Mouse (Mus musculus) intestine, embryonic 16.5 days (tissue): ENCODE data around the gene Oas1e. TPM values are rescaled to one million over a fixed set of nuclear protein-coding genes. Genes with fewer than 3 reads are reported as not detected.

Experiments used
- ATAC-seq: fragments of 200-750 bp; cut with Nextera tagmentation; 2 replicates; pipeline ENCODE4 v1.8.0; 2017; ENCODE audit warnings: moderate TSS enrichment, moderate library complexity
- H3K27ac ChIP-seq: fragments of 300-500 bp; sonication (generic); 2 replicates; pipeline ENCODE4 v1.5.1; 2014; ENCODE audit warnings: mild to moderate bottlenecking, low read length
- H3K27me3 ChIP-seq: fragments of 300-500 bp; sonication (generic); replicated peaks from 2 replicates; pipeline ENCODE4 v1.6.1; 2014; ENCODE audit warnings: low read length, control low read depth, mixed read lengths; ENCODE audit not compliant: control insufficient read depth, insufficient read depth
- H3K36me3 ChIP-seq: fragments of 300-500 bp; sonication (generic); 2 replicates; pipeline ENCODE4 v1.6.1; 2014; ENCODE audit warnings: low read length, control low read depth; ENCODE audit not compliant: control insufficient read depth, insufficient read depth
- H3K4me1 ChIP-seq: fragments of 300-500 bp; sonication (generic); 2 replicates; pipeline ENCODE4 v1.6.1; 2014; ENCODE audit warnings: low read length, control low read depth, mixed read lengths; ENCODE audit not compliant: control insufficient read depth, insufficient read depth
- H3K4me2 ChIP-seq: fragments of 300-500 bp; sonication (generic); 2 replicates; pipeline ENCODE4 v1.6.1; 2014; ENCODE audit warnings: low read depth, low read length, control low read depth
- H3K4me3 ChIP-seq: fragments of 300-500 bp; sonication (generic); 2 replicates; pipeline ENCODE4 v1.5.1; 2014; ENCODE audit warnings: mild to moderate bottlenecking, low read length
- H3K9ac ChIP-seq: fragments of 300-500 bp; sonication (generic); 2 replicates; pipeline ENCODE4 v1.6.1; 2014; ENCODE audit warnings: low read depth, low read length
- H3K9me3 ChIP-seq: fragments of 300-500 bp; sonication (generic); 2 replicates; pipeline ENCODE4 v1.6.1; 2016; ENCODE audit warnings: low read length, control low read depth; ENCODE audit not compliant: control insufficient read depth
- WGBS: fragments of 180-500 bp; shearing (Covaris S2); extraction: QIAGEN DNeasy Blood & Tissue Kit; methylation state at CpG from one replicate; pipeline ENCODE4 v1.1.7; 2014; 5-methylcytosine and 5-hydroxymethylcytosine counted together
- polyA plus RNA-seq: library from polyadenylated mRNA; unstranded; fragments of >200 nt; fragmentation: Nextera tagmentation; extraction: Ambion mirVana; gene quantifications from 2 replicates; pipeline ENCODE4 v1.2.1, GENCODE M21; 2015

Oas1e gene
- polyA plus RNA-seq, 1 experiment from 2014 or later = not detected

DNA sequence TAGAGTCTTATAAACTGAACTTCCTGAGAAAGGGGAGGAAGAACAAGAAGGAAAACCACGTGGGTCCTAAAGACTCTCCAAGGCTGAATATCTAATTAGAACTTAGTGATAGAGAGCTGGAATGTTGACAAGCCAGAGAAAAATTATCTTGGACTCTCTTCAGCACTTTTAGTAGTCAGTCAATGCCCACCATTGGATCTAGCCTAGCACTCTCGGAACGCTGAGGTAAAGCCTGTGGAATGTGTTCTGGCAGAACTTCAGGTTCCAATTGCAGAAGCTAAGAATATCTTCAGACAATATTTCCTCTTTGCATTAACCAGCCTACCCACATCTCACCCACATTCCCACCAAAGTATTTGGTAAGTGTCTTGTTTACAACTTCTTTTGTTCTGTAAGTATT lies 15.4 kb downstream of the Oas1e start:
- no peak overlapping the region for H3K9ac ChIP-seq
- H3K27ac ChIP-seq = no peak overlapping the region
- no peak overlapping the region for H3K4me3 ChIP-seq
- H3K27me3 ChIP-seq = no peaks in the 10 kb centered on the region
- no peak for ATAC-seq
- H3K4me2 ChIP-seq = no peak overlapping the region
- no peaks in the 10 kb centered on the region for H3K9me3 ChIP-seq
- H3K4me1 ChIP-seq = no peaks in the 10 kb centered on the region
- no peaks in the 10 kb centered on the region for H3K36me3 ChIP-seq
- 45% methylated on average over 3 of the region's 3 CpGs for WGBS

DNA sequence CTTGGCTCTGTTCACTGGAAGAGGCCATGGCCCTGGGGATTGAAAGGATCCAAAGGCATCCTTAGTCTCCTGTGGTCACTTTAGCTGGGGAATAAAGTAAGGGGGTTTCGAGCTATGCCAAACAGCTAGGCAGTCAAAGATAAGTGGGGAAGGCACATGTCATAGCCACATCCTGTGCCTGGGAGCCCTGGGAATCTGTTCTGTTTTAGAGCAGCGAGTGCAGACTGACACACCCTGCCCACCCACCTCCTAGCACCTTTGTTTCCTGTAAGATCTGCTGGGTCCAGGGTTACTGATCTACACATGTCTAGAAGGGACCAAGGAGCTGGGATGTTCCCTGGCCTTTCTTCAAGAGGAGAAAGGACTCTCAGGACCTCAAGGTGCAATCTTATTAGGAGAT lies 16.4 kb downstream of the Oas1e start:
- H3K9me3 ChIP-seq = no peaks in the 10 kb centered on the region
- H3K27me3 ChIP-seq = no peaks in the 10 kb centered on the region
- H3K36me3 ChIP-seq = no peaks in the 10 kb centered on the region
- no peak overlapping the region for H3K4me2 ChIP-seq
- no peak overlapping the region for H3K4me3 ChIP-seq
- no peak overlapping the region for H3K9ac ChIP-seq
- H3K4me1 ChIP-seq = no peaks in the 10 kb centered on the region
- no peak overlapping the region for H3K27ac ChIP-seq
- WGBS = 63% methylated on average over 2 of the region's 2 CpGs
- no peak for ATAC-seq

DNA sequence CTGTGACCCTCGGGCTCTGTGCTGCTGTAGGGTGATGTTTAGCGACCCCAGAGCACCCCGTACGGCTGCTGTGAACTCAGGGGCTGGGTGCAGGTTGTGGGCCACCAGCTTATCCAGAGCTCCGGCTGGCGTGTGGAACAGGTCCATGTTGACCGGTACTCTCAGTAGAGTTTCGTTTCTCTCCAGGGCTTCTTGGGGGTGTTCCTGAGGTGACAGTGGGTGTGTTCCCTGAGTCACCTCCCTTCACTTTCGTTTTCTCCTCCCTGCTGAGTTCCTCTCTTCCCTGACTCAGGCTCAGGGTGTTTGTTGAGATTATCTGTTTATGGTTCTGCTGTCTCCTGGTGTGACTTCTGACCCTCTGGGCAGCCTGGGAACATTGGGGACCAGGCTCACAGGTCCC lies 17.9 kb downstream of the Oas1e start, which contains the start of gene Oas3:
Gene Oas3 (minus strand): TSS at position 184 of the 400 bp plus-strand sequence.
- H3K27ac ChIP-seq = no peak within 1 kb of the TSS
- no peaks in the 10 kb centered on the region for H3K27me3 ChIP-seq
- H3K9me3 ChIP-seq = no peaks in the 10 kb centered on the region
- H3K4me3 ChIP-seq = no peak within 1 kb of the TSS
- 63% methylated on average over 9 of the region's 9 CpGs for WGBS
- H3K4me1 ChIP-seq = no peaks in the 10 kb centered on the region
- no peak within 1 kb of the TSS for H3K9ac ChIP-seq
- H3K4me2 ChIP-seq = no peak within 1 kb of the TSS
- no peaks in the 10 kb centered on the region for H3K36me3 ChIP-seq
- no peak for ATAC-seq

DNA sequence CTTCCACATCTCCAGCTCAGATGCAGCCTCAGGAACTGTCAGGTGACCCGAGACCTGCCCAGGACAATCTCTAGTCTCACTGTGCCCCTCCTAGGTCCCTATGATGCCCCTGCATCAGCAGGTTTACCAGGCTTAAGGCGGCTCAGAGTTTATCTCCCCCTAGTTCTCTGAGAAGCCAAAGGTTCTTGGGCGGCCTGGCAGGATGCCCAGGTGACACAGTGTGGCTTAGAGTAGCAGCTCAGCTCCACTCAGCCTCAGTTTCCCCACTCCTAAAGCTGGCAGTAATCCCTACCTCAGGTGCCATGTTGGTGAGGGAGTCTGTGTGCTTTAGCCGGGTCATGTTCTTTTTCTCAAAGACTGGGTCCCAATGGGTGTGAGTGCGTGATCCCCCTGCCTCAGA lies 18.5 kb downstream of the Oas1e start:
- WGBS = 79% methylated on average over 5 of the region's 5 CpGs
- no peak for ATAC-seq
- no peak overlapping the region for H3K4me3 ChIP-seq

DNA sequence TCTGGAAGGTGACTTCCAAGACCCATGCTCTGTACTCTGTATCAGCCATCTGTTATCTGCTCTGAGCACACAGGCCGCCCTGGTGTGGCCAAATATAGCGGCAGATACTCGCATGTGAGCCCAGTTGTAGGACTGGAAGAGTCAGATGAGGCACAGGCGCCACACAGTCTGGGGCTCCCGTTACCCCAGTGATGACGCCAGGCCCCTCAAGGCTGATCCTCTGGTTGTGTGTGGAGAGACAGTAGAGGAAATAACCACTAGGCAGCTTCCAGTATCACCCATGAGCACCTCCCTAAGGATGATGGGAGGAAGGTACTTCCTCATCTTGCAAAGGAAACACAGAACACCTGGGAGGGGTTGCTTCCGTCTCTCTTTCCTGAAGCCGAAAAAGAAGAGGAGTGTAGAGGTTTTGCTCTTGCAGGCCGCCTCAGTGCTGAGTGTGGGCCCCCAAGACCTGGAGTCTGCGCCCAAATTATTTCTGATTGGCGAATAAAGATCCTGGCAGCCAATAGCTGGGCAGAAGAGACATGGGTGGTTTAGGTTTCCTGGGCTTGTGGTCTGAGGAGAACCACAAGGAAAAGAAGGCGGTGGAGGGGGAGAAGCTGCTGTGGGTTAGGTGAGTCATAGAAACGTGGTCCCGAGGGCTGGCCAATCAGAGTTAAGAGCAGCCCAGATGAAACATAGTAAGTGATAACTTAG lies 19.9 kb downstream of the Oas1e start:
- 66% methylated on average over 14 of the region's 14 CpGs for WGBS
- no peak overlapping the region for H3K4me3 ChIP-seq
- no peaks in the 10 kb centered on the region for H3K9me3 ChIP-seq
- no peaks in the 10 kb centered on the region for H3K36me3 ChIP-seq
- no peak overlapping the region for H3K27ac ChIP-seq
- H3K9ac ChIP-seq = no peak overlapping the region
- H3K4me1 ChIP-seq = no peaks in the 10 kb centered on the region
- no peak for ATAC-seq
- no peaks in the 10 kb centered on the region for H3K27me3 ChIP-seq
- no peak overlapping the region for H3K4me2 ChIP-seq

More for the DNA sequence above, 18.5 kb downstream of the Oas1e start:
- Histone ChIP-seq H3K9ac (no peak overlapping the region), H3K27ac (no peak overlapping the region), H3K36me3 (no peaks in the 10 kb centered on the region), H3K9me3 (no peaks in the 10 kb centered on the region), H3K4me1 (no peaks in the 10 kb centered on the region), H3K27me3 (no peaks in the 10 kb centered on the region), H3K4me2 (no peak overlapping the region)

DNA sequence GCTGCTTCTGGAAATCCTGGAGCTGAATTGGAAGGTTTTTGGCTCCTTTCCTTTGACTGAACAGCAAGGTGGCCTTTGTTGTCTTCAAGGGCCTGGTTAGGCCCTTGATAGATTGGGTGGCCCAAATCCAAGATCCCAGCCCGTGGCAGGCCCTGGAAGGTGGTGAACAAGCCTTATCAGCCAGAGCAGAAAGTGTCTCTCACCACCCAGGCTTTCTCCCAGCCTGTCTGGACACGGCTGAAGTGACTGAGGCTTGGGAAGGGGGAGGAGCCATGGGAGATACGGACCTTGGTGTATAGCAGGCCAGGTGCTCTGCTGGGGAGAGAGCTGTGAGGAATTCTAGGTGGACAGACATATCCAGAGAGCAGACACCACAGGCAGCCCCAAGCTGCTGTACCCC lies 25.9 kb downstream of the Oas1e start:
- no peaks in the 10 kb centered on the region for H3K27me3 ChIP-seq
- H3K9ac ChIP-seq = no peak overlapping the region
- no peaks in the 10 kb centered on the region for H3K9me3 ChIP-seq
- no peak overlapping the region for H3K4me2 ChIP-seq
- H3K27ac ChIP-seq = no peak overlapping the region
- H3K36me3 ChIP-seq = no peaks in the 10 kb centered on the region
- no peaks in the 10 kb centered on the region for H3K4me1 ChIP-seq
- H3K4me3 ChIP-seq = no peak overlapping the region
- ATAC-seq = no peak
- 56% methylated on average over 3 of the region's 3 CpGs for WGBS

DNA sequence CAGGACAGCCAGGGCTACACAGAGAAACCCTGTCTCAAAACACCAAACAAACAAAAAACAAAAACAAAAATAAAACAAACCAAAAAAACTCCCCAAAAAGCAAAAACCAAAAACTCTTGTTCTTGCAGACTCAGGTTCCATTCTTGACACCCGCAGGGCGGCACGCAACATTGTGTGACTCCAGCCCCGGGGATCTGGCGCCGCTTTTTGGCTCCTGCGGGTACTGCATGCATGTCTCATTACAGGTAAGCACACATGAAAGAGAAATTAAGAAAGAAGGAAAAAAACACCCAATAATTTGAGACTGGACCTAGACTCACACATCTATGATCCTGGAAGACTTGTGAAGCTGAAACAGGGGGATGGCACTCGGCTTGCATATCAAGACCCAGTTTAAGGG lies 30.3 kb downstream of the Oas1e start:
- Histone ChIP-seq H3K4me2 (no peak overlapping the region), H3K4me3 (no peak overlapping the region), H3K9ac (no peak overlapping the region), H3K9me3 (no peaks in the 10 kb centered on the region), H3K36me3 (no peaks in the 10 kb centered on the region), H3K4me1 (no peaks in the 10 kb centered on the region), H3K27me3 (no peaks in the 10 kb centered on the region), H3K27ac (no peak overlapping the region)
- WGBS = 65% methylated on average over 8 of the region's 8 CpGs
- ATAC-seq = no peak

DNA sequence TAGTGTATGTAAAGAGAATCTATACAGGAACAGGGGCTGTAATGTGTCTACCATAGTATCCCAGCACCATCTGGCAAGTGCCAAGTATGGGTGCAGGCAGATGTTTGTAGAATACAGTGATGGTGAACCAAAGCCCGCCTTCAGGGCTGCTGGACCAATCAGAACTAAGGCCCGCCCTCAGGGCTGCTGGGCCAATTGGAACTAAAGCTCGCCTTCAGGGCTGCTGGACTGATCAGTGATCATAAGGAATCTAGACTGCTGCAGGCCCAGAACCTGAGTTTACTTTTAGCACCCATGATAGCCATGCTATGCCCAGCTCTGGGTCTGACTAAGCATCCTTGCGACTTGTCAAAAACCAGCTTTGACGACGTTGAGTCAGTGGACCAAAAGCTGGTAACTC lies 33.4 kb downstream of the Oas1e start:
- no peak overlapping the region for H3K9ac ChIP-seq
- H3K27ac ChIP-seq = no peak overlapping the region
- no peaks in the 10 kb centered on the region for H3K27me3 ChIP-seq
- no peaks in the 10 kb centered on the region for H3K4me1 ChIP-seq
- no peaks in the 10 kb centered on the region for H3K9me3 ChIP-seq
- no peak for ATAC-seq
- WGBS = 19% methylated on average over 6 of the region's 6 CpGs
- no peaks in the 10 kb centered on the region for H3K36me3 ChIP-seq
- no peak overlapping the region for H3K4me3 ChIP-seq
- H3K4me2 ChIP-seq = no peak overlapping the region

DNA sequence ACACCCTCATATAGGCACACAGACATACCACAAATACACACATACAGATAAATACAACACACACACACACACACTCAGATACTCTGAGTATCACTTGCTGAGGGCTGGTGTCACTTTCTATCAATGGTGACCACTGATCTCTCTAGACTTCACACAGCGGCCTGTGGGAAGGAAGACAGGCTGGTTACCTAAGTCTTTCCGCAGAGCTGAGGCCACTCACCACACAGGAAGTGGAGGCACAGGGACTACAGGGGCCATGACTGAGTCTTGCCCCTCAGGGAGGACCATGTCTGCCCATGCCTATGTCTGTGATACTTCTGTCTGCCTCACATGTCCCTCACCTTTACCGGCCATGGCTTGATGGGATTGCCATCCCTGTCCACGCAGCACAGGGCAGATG lies 41.1 kb downstream of the Oas1e start:
- no peaks in the 10 kb centered on the region for H3K4me1 ChIP-seq
- H3K27ac ChIP-seq = no peak overlapping the region
- H3K9me3 ChIP-seq = no peaks in the 10 kb centered on the region
- no peak overlapping the region for H3K4me3 ChIP-seq
- no peaks in the 10 kb centered on the region for H3K27me3 ChIP-seq
- 85% methylated on average over 4 of the region's 4 CpGs for WGBS
- no peaks in the 10 kb centered on the region for H3K36me3 ChIP-seq
- no peak overlapping the region for H3K4me2 ChIP-seq
- no peak for ATAC-seq
- no peak overlapping the region for H3K9ac ChIP-seq

DNA sequence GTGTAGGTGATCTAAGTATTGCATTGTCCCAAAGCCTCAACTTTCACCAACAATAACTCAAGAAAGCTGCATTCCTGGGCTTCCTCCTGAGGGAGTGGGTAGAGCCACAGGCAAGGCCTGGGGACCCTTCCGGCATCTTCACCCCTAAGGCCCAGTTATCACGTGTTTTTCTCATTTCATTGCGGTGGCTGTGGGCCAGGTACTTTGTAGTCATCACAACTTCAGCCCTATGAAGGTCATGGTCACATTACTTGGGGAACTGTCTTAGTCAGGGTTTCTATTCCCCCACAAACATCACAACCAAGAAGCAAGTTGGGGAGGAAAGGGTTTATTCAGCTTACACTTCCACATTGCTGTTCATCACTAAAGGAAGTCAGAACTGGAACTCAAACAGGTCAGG lies 42.5 kb downstream of the Oas1e start:
- no peak overlapping the region for H3K4me2 ChIP-seq
- H3K27me3 ChIP-seq = no peaks in the 10 kb centered on the region
- no peaks in the 10 kb centered on the region for H3K9me3 ChIP-seq
- H3K4me1 ChIP-seq = no peaks in the 10 kb centered on the region
- no peak overlapping the region for H3K4me3 ChIP-seq
- ATAC-seq = no peak
- H3K36me3 ChIP-seq = no peaks in the 10 kb centered on the region
- no peak overlapping the region for H3K27ac ChIP-seq
- 70% methylated on average over 3 of the region's 3 CpGs for WGBS
- H3K9ac ChIP-seq = no peak overlapping the region
